In genomic region chr17:25015655-25016291, GRCm38 (mm10) we compare ENCODE assay signal across 8 mouse cellular contexts. TPM values are rescaled to one million over a fixed set of nuclear protein-coding genes. Genes with fewer than 3 reads are reported as not detected.
DNase-seq lines count a peak whose midpoint lies in the region; ATAC-seq lines count a peak whose summit lies in the region.

Gene Cramp1l (minus strand): TSS chr17:25015788.
Gene Ift140 (plus strand): TSS chr17:25016085.

- no peaks in the 10 kb centered on the region for H3K9me3 ChIP-seq in hindbrain, embryonic 16.5 days (ENCODE audit: control insufficient read depth, low read length)

- H3K79me2 ChIP-seq in macrophage (ENCODE audit: inconsistent target) = peaks cover 43% of the 10 kb centered on the region

- peaks cover 25% of the 10 kb centered on the region for H3K4me1 ChIP-seq in hindbrain, embryonic 16.5 days (ENCODE audit: control insufficient read depth, insufficient read depth, low read depth, low read length)

- peak within 1 kb of the TSS; percentile 83 for H3K27ac ChIP-seq in hindbrain, embryonic 16.5 days (ENCODE audit: low read depth, low read length)
- peak within 1 kb of the TSS; percentile 58 for H3K27ac ChIP-seq in macrophage

- H3K36me3 ChIP-seq in hindbrain, embryonic 16.5 days (ENCODE audit: control insufficient read depth, insufficient read depth, low read length) = peaks cover 2% of the 10 kb centered on the region; the same call in 1 of the 2 replicates
- H3K36me3 ChIP-seq in macrophage (ENCODE audit: inconsistent target) = 0 out of 2 replicates have a peak, but pooled peaks cover 4% of the 10 kb centered on the region

- H3K4me2 ChIP-seq in hindbrain, embryonic 16.5 days (ENCODE audit: low read length) = peak within 1 kb of the TSS; percentile 99

- H3K4me3 ChIP-seq in hindbrain, embryonic 16.5 days (ENCODE audit: low read length) = peak within 1 kb of the TSS; percentile 100
- H3K4me3 ChIP-seq in macrophage (ENCODE audit: inconsistent target) = peak within 1 kb of the TSS; percentile 87

- under 1% methylated on average over 62 of the region's 62 CpGs for WGBS in hindbrain, embryonic 16.5 days
- under 1% methylated on average over 50 of the region's 62 CpGs for WGBS in macrophage (ENCODE audit: missing documents)

- H3K9ac ChIP-seq in hindbrain, embryonic 16.5 days (ENCODE audit: low read depth, low read length) = peak within 1 kb of the TSS; percentile 88

- peak; percentile 97 for DNase-seq in WW6 (ENCODE audit: low read depth, low spot score)
- DNase-seq in cerebellum, postnatal 4 days (ENCODE audit: low spot score in 2 of 2) = peak; percentile 91 to 98
- DNase-seq in gastrocnemius, adult 18-20 months (ENCODE audit: low spot score) = peak; percentile 98
- peak; percentile 98 to 99 for DNase-seq in left cerebral cortex, adult 18-20 months (ENCODE audit: low spot score in 2 of 2)
- DNase-seq in right cerebral cortex, adult 18-20 months = peak; percentile 100
- peak; percentile 94 for DNase-seq in urinary bladder, postnatal 10 days (ENCODE audit: low spot score)

- H3K27me3 ChIP-seq in hindbrain, embryonic 16.5 days (replicated peaks; ENCODE audit: control insufficient read depth, insufficient read depth, low read length) = no peaks in the 10 kb centered on the region

- peak; percentile 99 for ATAC-seq in hindbrain, embryonic 16.5 days

RNA-seq across cellular contexts. Expression of gene Cramp1l, which starts in this region (rescaled TPM):
- total RNA-seq in gastrocnemius, adult 18-20 months (2021) = 1 to 10 TPM; 6.8 to 7.6 TPM
- 4.0 and 5.5 TPM in 2 replicates for polyA plus RNA-seq in hindbrain, embryonic 16.5 days (2015; fragmentation: Nextera tagmentation; extraction: Ambion mirVana)
- 10 to 100 TPM; 29.7 to 30.3 TPM for total RNA-seq in left cerebral cortex, adult 18-20 months (2021)
- total RNA-seq in macrophage (2018; cell fraction: chromatin; rRNA removed) = 10 to 100 TPM; 18.4 to 71.2 (median 45.9) TPM
- total RNA-seq in macrophage (2018; cell fraction: cytosol; rRNA removed) = 10 to 100 TPM in 20 of 26 experiments, 1 to 10 TPM in 6; 6.0 to 17.1 (median 13.3) TPM
- total RNA-seq in macrophage (2018; cell fraction: nucleus; rRNA removed) = 10 to 100 TPM; 14.4 to 47.9 (median 26.1) TPM
- polyA plus RNA-seq in macrophage (2018) = 6.7 to 8.9 TPM (median 7.8 TPM) in 3 replicates

RNA-seq across cellular contexts. Expression of gene Ift140, which starts in this region (rescaled TPM):
- total RNA-seq in gastrocnemius, adult 18-20 months (2021) = 1 to 10 TPM; 1.9 to 2.1 TPM
- 17.1 and 20.8 TPM in 2 replicates for polyA plus RNA-seq in hindbrain, embryonic 16.5 days (2015; fragmentation: Nextera tagmentation; extraction: Ambion mirVana)
- total RNA-seq in left cerebral cortex, adult 18-20 months (2021) = 10 to 100 TPM; 20.1 to 20.9 TPM
- 10 to 100 TPM in 23 of 26 experiments, 1 to 10 TPM in 3; 3.5 to 54.1 (median 32.1) TPM for total RNA-seq in macrophage (2018; cell fraction: chromatin; rRNA removed)
- 1 to 10 TPM; 4.3 to 9.7 (median 6.7) TPM for total RNA-seq in macrophage (2018; cell fraction: cytosol; rRNA removed)
- total RNA-seq in macrophage (2018; cell fraction: nucleus; rRNA removed) = 10 to 100 TPM in 19 of 26 experiments, 1 to 10 TPM in 7; 3.2 to 28.9 (median 12.6) TPM
- 5.9 to 8.6 TPM (median 6.8 TPM) in 3 replicates for polyA plus RNA-seq in macrophage (2018)

Comparison
In these comparisons a context has a peak if more than half of its experiments do, and no peak if none do; other contexts are left out.
1. Peak in every context shown above with its lines: DNase-seq, ATAC-seq, H3K4me3 ChIP-seq and H3K27ac ChIP-seq.
2. RNA of gene Ift140 (total RNA-seq): 20.1 to 20.9 TPM in left cerebral cortex, adult 18-20 months; 1.9 to 2.1 TPM in gastrocnemius, adult 18-20 months; every median in the first group is over 4 times any median in the second.